Comparison of ENCODE assay signal across 7 mouse cellular contexts in genomic region chr9:101348771-101349170, GRCm38 (mm10).
"Had no signal": no experiment of that assay in that cellular context is flagged by ENCODE, and none has a peak within 500 bp of the region (broad histone marks: within the 10 kb centered on the region; RNA-seq: fewer than 3 reads in every experiment).

No protein-coding gene starts in this region.

- DNase-seq: liver, postnatal 0 days; lung, adult 2 months; lung, postnatal 36 days; right cerebral cortex, postnatal 14 days; thymus, adult 2 months; thymus, postnatal 25 days; thymus, postnatal 4 days had no signal
